Mouse (Mus musculus): ENCODE data around the gene Tead3. TPM values are rescaled to one million over a fixed set of nuclear protein-coding genes. Genes with fewer than 3 reads are reported as not detected.
A peak's percentile ranks its signal among the peaks of the same experiment; 100 is the strongest.
"Not testable (repeated sequence)": the region's sequence is repeated elsewhere in the genome, so short reads cannot be mapped to it uniquely, and the experiment has no call there.

Gene Tead3
- total RNA-seq, 2 experiments from 2014 or later = 24.3 to 24.6 TPM

- DNase-seq (ENCODE audit: low spot score in 2 of 2) = no peak
Observed at GRCm38 (mm10) chr17:28331241-28332112, 19.1 kb downstream of the Tead3 start.

GRCm38 (mm10) chr17:28330590-28330989 lies 20.0 kb downstream of the Tead3 start:
- not testable (repeated sequence) for DNase-seq (ENCODE audit: low spot score in 2 of 2)

DNA sequence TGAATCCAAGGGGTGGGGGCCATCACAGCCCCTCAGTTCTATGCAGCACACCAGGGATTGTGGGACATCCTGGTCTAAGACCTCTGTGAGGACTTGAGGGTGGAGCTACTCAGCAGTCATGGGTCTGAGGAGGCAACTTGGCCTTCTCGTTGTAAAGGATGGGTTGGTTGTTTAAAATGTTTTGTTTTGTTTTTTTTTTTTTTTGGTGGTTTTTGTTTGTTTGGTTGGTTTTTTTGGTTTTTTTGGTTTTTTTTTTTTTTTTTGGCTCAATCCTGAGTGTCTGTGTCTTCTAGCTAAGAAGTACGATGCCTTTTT lies 20.4 kb downstream of the Tead3 start:
- DNase-seq (ENCODE audit: low spot score in 2 of 2) = no peak

DNA sequence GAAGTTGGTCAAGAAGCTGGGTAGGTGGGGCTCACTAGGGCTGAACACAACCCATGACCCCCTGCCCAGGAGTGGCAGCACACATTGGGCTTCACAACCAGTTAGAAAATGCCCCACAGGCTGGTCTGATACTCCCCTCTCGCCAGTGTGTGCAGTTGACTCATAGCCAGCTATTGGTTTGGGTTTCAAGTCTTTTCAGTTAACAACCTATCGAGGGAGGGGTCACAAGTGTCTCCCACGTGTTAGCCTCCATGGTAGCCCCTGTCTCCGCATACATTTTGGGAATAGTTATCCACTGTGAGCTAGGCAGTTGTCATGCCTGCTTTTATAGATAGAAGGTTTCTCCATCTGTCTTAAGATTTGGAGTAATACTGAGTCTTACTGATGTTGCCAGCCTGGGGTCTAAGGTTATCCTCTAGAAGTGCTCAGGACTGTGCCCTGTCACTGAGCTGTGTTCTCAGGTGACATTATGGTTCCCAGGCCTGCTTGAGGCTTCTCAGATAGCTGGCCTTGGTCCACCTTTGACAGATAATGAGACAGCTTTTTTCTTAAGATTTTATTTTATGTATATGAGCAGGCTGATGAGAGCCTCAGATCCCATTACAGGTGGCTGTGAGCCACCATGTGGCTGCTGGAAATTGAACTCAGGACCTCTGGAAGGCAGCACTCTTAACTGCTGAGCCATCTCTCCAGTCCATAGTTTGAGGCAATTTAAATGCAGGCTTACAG lies 20.9 kb downstream of the Tead3 start:
- no peak for DNase-seq (ENCODE audit: low spot score in 2 of 2)

DNA sequence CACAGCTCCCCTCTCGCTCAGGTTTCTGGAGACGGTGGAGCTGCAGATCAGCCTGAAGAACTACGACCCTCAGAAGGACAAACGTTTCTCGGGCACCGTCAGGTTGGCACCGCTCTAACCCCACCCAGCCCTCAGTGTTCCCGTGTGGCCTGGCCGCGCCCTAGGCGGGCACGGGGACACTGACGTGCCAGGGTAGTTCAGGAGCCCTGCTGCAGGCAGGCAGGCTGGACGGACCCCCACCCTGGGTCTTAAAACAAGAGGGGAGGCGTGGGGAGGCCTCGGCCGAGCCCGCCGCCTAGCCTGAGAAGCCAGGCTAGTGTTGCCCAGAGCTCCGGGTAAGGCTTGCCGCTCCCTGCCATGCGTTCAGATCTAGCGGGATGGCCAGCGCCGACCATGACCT lies 21.7 kb downstream of the Tead3 start:
- no peak for DNase-seq (ENCODE audit: low spot score in 2 of 2)

DNA sequence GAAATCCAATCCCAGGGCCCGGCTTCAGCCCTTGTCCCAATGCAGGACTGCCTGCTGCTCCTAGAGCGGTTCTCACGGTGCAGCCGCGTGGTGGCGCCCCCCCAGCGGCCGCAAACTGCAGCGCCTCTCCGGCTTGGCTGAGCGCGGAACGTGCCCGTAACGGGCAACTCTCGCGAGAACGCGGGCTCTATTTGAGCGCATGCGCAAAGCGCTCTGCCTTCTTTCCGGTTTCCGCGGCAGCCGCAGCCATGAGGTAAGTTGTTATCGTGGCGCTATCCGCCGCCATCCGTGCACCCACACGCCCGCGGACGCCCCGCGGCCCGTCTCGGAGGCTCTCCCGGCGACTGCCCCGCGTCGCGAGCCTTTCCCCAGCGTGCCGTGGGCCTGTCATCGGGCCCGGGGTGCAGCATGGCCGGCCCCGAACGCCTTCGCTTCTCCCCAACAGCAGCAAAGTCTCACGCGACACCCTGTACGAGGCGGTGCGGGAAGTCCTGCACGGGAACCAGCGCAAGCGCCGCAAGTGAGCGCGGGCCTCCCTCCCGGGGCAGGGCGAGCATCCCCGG lies 22.2 kb downstream of the Tead3 start, which contains the start of gene Rpl10a:
Rpl10a (plus strand) TSS at position 106 of the 563 bp plus-strand sequence.
- peak; percentile 97 to 99 for DNase-seq (ENCODE audit: low spot score in 2 of 2)

- DNase-seq (ENCODE audit: low spot score in 2 of 2) = no peak
Observed at GRCm38 (mm10) chr17:28327673-28328325, 22.8 kb downstream of the Tead3 start.

- no peak for DNase-seq (ENCODE audit: low spot score in 2 of 2)
Observed at GRCm38 (mm10) chr17:28326951-28327350, 23.7 kb downstream of the Tead3 start.

- no peak for DNase-seq (ENCODE audit: low spot score in 2 of 2)
Observed at GRCm38 (mm10) chr17:28325751-28326150, 24.9 kb downstream of the Tead3 start.

DNA sequence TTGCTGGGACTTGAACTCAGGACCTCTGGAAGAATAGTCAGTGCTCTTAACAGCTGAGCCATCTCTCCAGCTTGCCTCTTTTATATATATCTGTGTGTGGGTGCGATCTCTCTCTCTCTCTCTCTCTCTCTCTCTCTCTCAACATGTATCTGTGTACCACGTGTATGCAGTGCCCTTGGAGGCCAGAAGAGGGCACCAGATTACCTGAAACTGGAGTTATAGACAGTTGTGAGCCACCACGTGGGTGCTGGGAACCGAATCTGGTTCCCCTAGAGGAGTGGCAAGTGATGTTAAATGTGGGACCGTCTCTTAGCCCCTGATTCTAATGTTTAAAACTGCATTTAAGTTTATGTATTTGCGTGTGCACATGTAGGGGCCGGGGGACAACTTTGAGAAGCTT lies 26.2 kb downstream of the Tead3 start:
- DNase-seq (ENCODE audit: low spot score in 2 of 2) = not testable (repeated sequence)

- DNase-seq (ENCODE audit: low spot score in 2 of 2) = no peak
Observed at GRCm38 (mm10) chr17:28323786-28324185, 26.8 kb downstream of the Tead3 start.

GRCm38 (mm10) chr17:28321700-28322099 lies 28.9 kb downstream of the Tead3 start:
- DNase-seq (ENCODE audit: low spot score in 2 of 2) = no peak

DNA sequence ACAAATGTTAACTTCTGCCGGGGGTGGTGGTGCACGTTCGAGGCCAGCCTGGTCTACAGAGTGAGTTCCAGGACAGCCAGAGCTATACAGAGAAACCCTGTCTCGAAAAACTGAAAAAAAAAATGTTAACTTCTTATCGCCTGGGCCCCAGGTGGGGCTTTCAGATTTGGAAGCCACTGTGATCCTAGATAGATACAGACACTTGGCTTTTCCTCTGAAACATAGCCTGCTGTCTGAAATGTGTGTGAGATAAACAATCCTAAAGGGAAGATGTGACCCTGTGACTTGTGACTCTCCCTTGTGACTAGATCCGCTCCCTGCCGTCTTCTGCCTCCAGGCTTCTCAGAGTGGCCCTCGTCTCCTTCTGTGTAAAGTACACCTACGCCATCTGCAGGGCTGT lies 32.9 kb downstream of the Tead3 start:
- no peak for DNase-seq (ENCODE audit: low spot score in 2 of 2)

- no peak for DNase-seq (ENCODE audit: low spot score in 2 of 2)
Observed at GRCm38 (mm10) chr17:28317091-28317490, 33.5 kb downstream of the Tead3 start.

- no peak for DNase-seq (ENCODE audit: low spot score in 2 of 2)
Observed at GRCm38 (mm10) chr17:28316476-28316875, 34.1 kb downstream of the Tead3 start.

GRCm38 (mm10) chr17:28315611-28316160 lies 34.9 kb downstream of the Tead3 start:
- no peak for DNase-seq (ENCODE audit: low spot score in 2 of 2)

- DNase-seq (ENCODE audit: low spot score in 2 of 2) = no peak
Observed at GRCm38 (mm10) chr17:28313880-28314225, 36.8 kb downstream of the Tead3 start.

DNA sequence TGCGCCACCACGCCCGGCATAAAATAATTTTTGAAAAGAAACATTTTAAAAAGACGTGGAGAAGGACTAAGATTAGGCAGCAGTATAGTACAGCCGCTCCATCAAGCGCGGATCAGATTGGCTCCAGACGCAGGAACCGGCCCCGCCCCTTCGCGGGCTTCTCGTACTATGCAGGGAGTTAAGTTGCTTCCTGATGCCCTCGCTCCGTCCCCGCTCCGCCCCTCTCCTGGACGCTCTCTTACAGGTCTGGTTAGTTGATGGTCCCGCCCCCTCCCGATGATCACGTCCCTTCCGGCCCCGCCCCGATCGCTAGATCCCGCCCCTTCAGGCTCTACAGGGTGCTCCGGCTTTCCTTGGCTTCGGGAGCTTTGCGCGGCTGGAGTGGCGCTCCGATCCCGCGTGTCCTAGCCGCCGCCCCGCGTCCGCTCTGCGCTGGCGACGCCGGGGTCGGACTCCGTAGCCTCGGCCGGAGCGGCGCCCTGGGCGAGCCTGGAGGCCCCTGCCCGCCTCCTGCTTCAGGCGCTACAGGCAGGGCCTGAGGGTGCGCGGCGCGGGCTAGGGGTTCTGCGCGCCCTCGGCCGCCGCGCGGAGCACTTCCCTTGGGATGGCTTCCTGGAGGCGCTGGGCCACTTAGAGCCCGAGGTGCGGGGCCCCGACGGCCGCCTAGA lies 37.3 kb downstream of the Tead3 start, which contains the start of gene Fance:
Fance (plus strand) TSS at position 308 of the 668 bp plus-strand sequence.
- peak; percentile 88 to 97 for DNase-seq (ENCODE audit: low spot score in 2 of 2)

DNA sequence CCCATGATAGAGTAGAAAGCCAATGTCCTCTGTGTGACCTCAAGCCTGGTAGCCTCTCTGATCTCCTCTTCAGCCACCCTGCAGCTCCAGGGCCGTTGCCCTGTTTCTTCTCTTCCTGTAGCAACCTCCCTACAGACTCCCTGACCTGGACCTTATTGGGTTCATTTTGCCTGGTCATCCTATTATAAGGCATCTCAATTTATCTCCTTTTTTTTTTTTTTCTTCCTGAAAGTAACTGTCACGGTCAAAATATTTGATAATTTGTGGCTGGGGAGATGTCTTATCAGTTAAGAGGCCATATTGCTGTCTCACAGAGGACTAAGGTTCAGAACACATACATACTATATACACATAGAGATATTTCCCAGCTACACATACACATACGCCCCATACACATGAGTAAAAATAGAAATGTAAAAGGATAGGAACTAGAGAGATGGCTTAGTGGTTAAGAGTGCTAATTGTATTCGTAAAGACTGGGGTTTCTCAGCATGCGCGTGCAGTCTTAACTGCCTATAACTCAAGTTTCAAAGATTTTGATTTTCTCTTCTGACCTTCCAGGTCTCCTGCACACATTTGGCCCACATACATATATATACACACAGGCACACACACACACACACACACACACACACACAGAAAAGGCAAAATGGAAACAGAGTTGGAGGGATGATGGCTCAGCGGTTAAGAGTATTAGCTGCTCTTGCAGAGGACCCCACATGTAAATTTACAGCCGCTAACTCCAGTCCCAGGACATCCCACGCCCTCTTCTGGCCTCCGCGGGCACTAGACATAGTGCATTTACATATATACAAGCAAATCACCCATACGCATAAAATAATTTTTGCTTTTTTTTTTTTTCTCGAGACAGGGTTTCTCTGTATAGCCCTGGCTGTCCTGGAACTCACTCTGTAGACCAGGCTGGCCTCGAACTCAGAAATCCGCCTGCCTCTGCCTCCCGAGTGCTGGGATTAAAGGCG lies 38.1 kb downstream of the Tead3 start:
- no peak for DNase-seq (ENCODE audit: low spot score in 2 of 2)

Data from gastrocnemius, postnatal 4 days (tissue).